Mouse (Mus musculus) embryo, embryonic 10.5 days (tissue): ENCODE data around the gene Ssr2.
A peak's percentile ranks its signal among the peaks of the same experiment; 100 is the strongest.

Source experiments
- DNase-seq: peaks from one replicate; pipeline ENCODE4 v3.0.0-alpha.2; 2015; ENCODE audit warnings: low spot score

The Ssr2 gene

DNA sequence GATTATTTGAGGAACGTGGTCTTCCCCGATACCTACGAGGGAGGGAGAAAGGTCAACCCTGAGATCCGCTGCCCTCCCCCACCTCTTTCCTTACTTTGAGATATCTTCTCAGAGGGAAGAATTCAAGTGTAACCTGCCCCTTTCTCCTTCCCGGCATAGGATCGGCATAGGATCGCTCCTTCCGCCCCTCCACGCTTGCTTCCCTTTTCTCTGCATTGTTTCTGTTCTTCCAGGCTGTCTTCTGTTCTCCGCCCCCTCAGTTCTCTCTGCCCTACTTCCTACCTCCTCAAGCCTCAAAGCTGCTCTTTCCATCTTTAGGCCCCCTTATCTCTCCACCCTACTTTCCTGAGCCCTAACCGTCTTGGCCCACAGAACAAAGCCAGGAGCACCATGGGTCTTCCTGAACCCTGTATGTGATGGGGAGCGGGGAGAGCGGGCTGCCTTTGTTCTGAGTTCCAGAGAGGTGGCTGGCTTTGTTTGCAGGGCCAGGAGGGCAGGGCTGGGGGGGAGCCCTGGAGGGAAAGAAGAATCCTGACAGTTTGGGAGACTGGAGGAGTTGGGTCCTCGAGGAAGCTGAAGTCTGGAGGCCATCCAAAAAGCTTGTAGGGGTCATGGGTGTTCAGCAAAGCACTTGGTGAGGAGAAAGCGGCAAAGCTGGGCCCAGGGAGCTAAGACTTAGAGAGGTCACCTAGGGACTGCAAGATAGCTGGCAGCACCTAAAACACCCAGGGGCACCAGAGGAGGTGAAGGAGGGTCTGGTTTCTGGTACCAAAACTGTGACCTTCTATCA lies 47.9 kb downstream of the Ssr2 start:
- peak; percentile 56 for DNase-seq

- DNase-seq, result no peak
These were observed 48.6 kb downstream of the Ssr2 start for GRCm38 (mm10) chr3:88624324-88624723.

- DNase-seq, result no peak
These were observed 49.3 kb downstream of the Ssr2 start for GRCm38 (mm10) chr3:88624951-88625350.

- no peak for DNase-seq
These were observed 49.9 kb downstream of the Ssr2 start for GRCm38 (mm10) chr3:88625531-88625930.

DNA sequence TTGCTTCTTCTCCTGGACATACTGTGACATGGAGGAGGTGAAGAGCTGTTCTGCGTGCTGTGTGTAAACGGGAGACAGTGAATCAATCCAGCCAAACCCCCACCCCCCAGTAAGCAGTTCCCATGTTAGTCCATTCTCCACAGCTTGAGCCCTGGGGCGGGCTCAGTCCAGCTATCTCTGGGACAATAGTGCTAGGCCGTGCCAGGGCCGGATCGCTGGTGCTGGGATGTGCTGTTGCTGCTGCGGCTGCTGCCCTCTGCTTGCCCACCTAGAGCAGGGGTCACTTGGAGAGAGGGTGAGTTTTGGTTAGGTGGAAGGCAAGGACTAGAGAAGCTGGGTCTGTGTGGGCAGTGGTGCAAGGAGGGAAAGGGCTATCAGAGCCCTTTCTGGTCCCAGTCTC lies 50.6 kb downstream of the Ssr2 start:
- DNase-seq, result no peak

- no peak for DNase-seq
These were observed 51.4 kb downstream of the Ssr2 start for GRCm38 (mm10) chr3:88627114-88627513.

DNA sequence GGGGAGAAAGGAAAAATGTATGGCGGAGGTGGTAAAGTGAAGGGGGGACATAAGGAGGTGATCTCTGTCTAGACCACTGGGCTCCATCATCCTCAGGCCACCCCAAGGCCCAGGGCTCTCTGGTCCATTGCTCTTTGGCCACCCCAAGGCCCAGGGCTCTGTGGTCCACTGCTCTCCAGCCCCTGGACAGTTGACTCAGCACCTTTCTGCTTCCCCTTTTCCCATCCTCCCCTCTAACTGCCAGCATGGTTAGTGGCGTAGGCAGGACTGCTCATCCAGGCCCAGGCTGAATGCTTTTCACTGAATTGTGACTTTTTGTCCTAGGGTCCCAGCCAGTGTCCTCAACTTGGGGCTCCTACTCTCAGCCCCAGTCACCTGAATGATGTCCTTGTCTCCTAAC lies 51.9 kb downstream of the Ssr2 start:
- DNase-seq, result no peak

DNA sequence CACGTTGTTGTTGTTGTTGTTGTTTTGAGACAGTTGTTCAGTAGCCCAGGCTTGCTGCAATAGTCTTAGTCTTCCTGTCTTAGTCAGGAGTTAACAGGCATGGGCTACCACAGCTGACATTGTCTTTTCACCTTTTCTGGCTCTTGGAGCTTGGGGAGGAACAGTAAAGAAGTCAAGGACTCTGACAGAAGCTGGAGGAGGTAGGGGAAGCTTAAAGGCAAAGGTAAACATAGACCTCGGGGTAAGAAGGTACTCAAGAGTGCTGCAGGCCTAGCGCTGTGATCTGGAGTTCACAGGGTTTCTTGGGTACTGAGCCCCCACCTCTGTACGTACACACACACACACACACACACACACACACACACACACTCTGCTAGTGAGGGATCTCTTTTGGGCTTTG lies 53.1 kb downstream of the Ssr2 start:
- DNase-seq, result no peak

- DNase-seq, result no peak
These were observed 53.6 kb downstream of the Ssr2 start for GRCm38 (mm10) chr3:88629244-88629643.

GRCm38 (mm10) chr3:88630018-88630417 lies 54.3 kb downstream of the Ssr2 start:
- no peak for DNase-seq

DNA sequence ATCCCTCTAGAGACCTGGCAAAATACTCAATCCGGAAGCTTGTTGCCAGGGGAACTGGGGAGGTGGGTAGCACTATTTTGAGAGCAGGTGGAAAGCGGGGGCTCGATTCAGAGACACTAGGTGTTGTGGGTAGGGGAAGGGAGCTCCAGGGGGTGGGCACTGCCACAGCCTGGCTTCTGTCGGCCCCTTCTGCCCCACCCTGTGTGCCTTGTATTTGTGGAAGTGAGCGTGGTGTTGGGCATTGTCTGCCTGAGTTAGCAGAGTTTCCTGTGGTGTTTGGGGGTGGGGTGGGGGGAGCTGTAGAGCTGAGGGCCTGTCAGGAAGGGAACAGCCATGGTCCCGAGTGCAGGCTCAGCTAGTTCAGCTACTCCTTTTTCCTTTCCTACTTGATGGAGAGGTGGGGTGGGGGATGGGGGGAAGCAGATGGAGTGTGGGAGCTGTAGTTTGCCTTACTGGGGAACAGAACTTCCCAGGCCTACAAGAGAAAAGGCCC lies 55.2 kb downstream of the Ssr2 start:
- no peak for DNase-seq

GRCm38 (mm10) chr3:88631921-88632587 lies 56.4 kb downstream of the Ssr2 start:
- DNase-seq, result peak; percentile 53

DNA sequence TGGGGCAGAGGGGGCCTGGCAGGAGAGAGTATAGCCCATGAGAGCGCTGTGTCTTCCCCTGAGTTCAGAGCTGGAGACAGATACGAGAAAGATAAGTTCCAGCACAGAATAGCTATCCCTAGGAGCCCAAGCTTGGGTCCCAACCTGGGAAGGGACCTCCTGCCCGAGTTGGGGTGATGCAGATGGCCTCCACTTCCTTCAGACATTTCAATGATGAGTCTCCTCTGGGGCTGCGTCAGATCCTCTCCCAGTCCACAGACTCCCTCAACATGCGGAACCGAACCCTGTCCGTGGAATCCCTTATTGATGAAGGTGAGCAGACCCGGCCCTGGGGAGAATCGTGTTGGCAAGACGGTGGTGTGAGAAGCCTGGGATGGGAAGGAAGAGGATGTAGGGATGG lies 57.4 kb downstream of the Ssr2 start:
- DNase-seq, result no peak

DNA sequence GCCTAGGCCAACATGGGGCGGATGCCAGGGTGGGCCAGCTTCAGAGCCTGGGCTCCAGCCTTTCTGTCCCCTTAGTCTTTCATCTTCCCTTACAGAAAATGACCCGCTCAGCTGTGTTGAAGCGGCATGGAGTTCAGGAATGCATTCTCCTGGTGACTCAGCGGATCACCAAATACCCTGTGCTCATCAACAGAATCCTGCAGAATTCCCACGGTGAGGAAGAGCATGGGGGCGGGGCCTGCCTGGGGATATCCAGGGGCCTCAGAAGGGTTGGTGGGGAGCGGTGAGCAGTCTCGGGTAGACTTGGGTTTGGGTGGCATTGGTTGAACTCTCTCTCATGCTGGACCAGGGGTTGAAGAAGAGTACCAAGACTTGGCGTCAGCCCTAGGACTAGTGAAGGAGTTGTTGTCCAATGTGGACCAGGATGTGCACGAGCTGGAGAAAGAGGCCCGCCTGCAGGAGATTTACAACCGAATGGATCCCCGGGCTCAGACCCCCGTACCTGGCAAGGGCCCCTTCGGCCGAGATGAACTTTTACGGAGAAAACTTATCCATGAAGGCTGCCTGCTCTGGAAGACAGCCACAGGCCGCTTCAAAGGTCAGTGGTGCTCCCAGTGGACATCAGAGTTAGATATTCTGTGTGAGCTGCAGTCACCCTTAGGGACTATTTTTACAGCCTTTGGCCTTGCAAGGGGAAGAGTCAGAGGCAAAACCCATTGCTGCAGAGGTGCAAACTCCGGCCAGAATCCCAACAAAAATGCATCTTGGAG lies 60.0 kb downstream of the Ssr2 start:
- DNase-seq, result no peak

DNA sequence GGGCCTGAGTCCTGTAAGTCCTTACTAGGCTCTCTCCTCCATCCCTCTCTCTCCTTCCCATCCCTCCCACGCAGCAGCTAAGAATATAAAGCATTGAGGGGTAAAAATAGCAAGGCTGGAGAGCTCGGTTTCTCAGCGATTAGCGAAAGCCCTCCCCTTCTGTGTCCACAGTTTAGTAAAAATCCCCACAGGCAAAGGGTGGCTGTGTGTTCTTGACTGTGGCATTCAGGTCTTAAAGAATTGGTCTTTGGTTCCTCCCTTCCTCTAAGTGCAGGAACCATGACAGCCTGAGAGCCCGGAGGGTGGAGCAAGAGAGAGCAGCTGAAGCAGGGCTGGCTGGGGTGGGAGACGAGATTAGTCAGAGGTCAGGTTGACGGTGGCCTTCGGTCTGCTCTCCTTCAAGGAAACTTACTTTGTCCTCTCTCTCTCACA lies 60.9 kb downstream of the Ssr2 start:
- no peak for DNase-seq

DNA sequence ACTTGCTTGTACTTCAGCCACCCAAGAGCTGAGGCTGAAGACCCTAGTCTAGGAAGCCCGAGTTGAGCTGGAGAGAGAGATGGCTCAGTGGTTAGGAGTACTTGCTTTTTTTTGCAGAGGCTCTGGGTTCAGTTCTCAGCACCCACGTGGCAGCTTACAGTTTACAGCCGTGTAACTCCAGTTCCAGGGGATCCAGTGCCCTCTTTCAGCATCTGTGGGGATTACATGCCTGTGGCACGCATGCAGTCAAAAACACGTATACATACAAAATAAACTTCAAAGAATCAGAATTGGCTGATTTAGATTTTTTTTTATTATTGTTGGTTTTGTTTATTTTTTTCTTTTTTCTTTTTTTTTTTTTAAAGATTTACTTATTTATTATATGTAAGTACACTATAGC lies 61.5 kb downstream of the Ssr2 start:
- DNase-seq, result no peak
